In the genomic region with DNA sequence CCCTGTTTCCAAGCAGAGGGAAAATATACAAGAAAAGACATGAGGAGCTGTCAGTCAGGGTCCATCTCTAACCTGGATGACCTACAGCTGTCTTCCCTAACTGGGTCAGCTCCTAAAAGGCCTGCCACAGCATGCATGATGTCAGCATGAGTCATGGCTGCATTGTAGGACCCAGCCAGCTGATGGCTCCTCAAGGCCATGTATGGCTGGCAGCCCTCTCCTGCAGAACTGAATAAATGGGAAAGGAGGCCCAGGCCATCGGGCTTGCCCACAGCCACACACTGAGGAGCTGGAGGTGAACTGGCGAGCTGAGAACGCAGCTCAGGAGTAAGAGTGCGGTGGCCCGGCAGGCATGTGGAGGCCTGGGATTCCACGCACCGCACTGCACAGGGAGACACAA, we compare ENCODE assay signal across 10 mouse cellular contexts. TPM values are rescaled to one million over a fixed set of nuclear protein-coding genes. Genes with fewer than 3 reads are reported as not detected.
DNase-seq lines count a peak whose midpoint lies in the region; ATAC-seq and TF ChIP-seq lines count a peak whose summit lies in the region.
"Had no signal": no experiment of that assay in that cellular context is flagged by ENCODE, and none has a peak within 500 bp of the region (broad histone marks: within the 10 kb centered on the region; RNA-seq: fewer than 3 reads in every experiment).

No protein-coding gene starts in this region.

- no peak for ATAC-seq in heart, embryonic 11.5 days (replicated peaks; ENCODE audit: insufficient number of reproducible peaks, low FRiP score, low TSS enrichment)
- no peak for ATAC-seq in forebrain, embryonic 11.5 days (replicated peaks; ENCODE audit: low FRiP score)
- ATAC-seq: midbrain, embryonic 13.5 days had no signal

- WGBS in heart, embryonic 11.5 days (ENCODE audit: insufficient replicate concordance), result 92% methylated on average over 7 of the region's 7 CpGs
- 95% methylated on average over 7 of the region's 7 CpGs for WGBS in forebrain, embryonic 11.5 days

- no peak for TF ChIP-seq POLR2A in embryonic fibroblast, embryonic 13.5 days (IDR thresholded peaks at IDR 0.05; ENCODE audit: low read depth, low read length)

- H3K4me1 ChIP-seq in heart, embryonic 11.5 days (ENCODE audit: control insufficient read depth, insufficient read depth, low read length), result peaks cover 3% of the 10 kb centered on the region; the same call in 1 of the 2 replicates
- H3K4me1 ChIP-seq in embryonic fibroblast, embryonic 13.5 days (ENCODE audit: control insufficient read depth, insufficient read depth, low read length), result peaks cover 18% of the 10 kb centered on the region
- H3K4me1 ChIP-seq in forebrain, embryonic 11.5 days (replicated peaks; ENCODE audit: control insufficient read depth, insufficient read depth, low read length), result peaks cover 3% of the 10 kb centered on the region; the same call in 1 of the 2 replicates

- H3K4me3 ChIP-seq in heart, embryonic 11.5 days (ENCODE audit: low read depth, low read length), result no peak overlapping the region
- H3K4me3 ChIP-seq in embryonic fibroblast, embryonic 13.5 days (ENCODE audit: insufficient read depth, low read length), result no peak overlapping the region
- H3K4me3 ChIP-seq in forebrain, embryonic 11.5 days (ENCODE audit: low read depth, low read length), result no peak overlapping the region
- H3K4me3 ChIP-seq: midbrain, embryonic 13.5 days had no signal

- no peak overlapping the region for H3K9ac ChIP-seq in heart, embryonic 11.5 days (ENCODE audit: low read depth, low read length)
- no peak overlapping the region for H3K9ac ChIP-seq in forebrain, embryonic 11.5 days (ENCODE audit: low read length)

- H3K4me2 ChIP-seq in heart, embryonic 11.5 days, result no peak overlapping the region
- no peak overlapping the region for H3K4me2 ChIP-seq in forebrain, embryonic 11.5 days (ENCODE audit: low read depth, low read length, severe bottlenecking)
- H3K4me2 ChIP-seq: midbrain, embryonic 13.5 days had no signal

- H3K27me3 ChIP-seq in heart, embryonic 11.5 days (ENCODE audit: control insufficient read depth, insufficient read depth, low read length), result no peaks in the 10 kb centered on the region
- no peaks in the 10 kb centered on the region for H3K27me3 ChIP-seq in forebrain, embryonic 11.5 days (ENCODE audit: control insufficient read depth, insufficient read depth, low read length)
- H3K27me3 ChIP-seq: midbrain, embryonic 13.5 days had no signal

- peak; percentile 14; the same call in 1 of the 2 replicates for TF ChIP-seq CTCF in embryonic fibroblast, embryonic 13.5 days (IDR thresholded peaks at IDR 0.05; ENCODE audit: borderline replicate concordance, insufficient read depth, low read length)

- DNase-seq in heart, adult 11 months, result peak; percentile 93
- DNase-seq in retina, postnatal 1 day, result peak; percentile 4
- DNase-seq in retina, embryonic 14.5 days (ENCODE audit: low spot score), result no peak
- DNase-seq in urinary bladder, postnatal 14 days (ENCODE audit: low spot score), result peak; percentile 57
- DNase-seq in thymus, postnatal 10 days (ENCODE audit: low spot score in 2 of 2), result no peak
- no peak for DNase-seq in forebrain, embryonic 11.5 days (ENCODE audit: low spot score)
- DNase-seq: cerebellum, adult 9-11 months had no signal

- H3K27ac ChIP-seq in heart, embryonic 11.5 days (ENCODE audit: low read depth, low read length), result no peak overlapping the region
- peak overlapping the region; percentile 10; the same call in 1 of the 2 replicates for H3K27ac ChIP-seq in embryonic fibroblast, embryonic 13.5 days (ENCODE audit: insufficient read depth, low read length)
- H3K27ac ChIP-seq in forebrain, embryonic 11.5 days (ENCODE audit: low read depth, low read length), result no peak overlapping the region
- H3K27ac ChIP-seq: midbrain, embryonic 13.5 days had no signal

- H3K9me3 ChIP-seq in heart, embryonic 11.5 days (replicated peaks; ENCODE audit: control insufficient read depth, low read length), result no peaks in the 10 kb centered on the region
- no peaks in the 10 kb centered on the region for H3K9me3 ChIP-seq in forebrain, embryonic 11.5 days (ENCODE audit: control insufficient read depth, low read length)
- H3K9me3 ChIP-seq: midbrain, embryonic 13.5 days had no signal

- peaks cover 26% of the 10 kb centered on the region for H3K36me3 ChIP-seq in heart, embryonic 11.5 days (ENCODE audit: control insufficient read depth, insufficient read depth, low read length)
- peaks cover 13% of the 10 kb centered on the region for H3K36me3 ChIP-seq in forebrain, embryonic 11.5 days (ENCODE audit: control insufficient read depth, insufficient read depth, low read length)

RNA-seq across cellular contexts. Expression of a gene that starts 16.3 kb away (rescaled TPM):
- 50.5 and 59.3 TPM in 2 replicates for polyA plus RNA-seq in heart, embryonic 11.5 days (2014; fragmentation: Nextera tagmentation; extraction: Ambion mirVana)
- 47.2 and 59.0 TPM in 2 replicates for polyA plus RNA-seq in embryonic fibroblast, embryonic 13.5 days (2011; ENCODE audit: insufficient read length, low read depth, missing spikeins)
- 93.4 and 94.8 TPM in 2 replicates for polyA plus RNA-seq in forebrain, embryonic 11.5 days (2014; fragmentation: Nextera tagmentation; extraction: Ambion mirVana)

RNA-seq across cellular contexts. Expression of a gene that starts 33.2 kb away (rescaled TPM):
- polyA plus RNA-seq in heart, embryonic 11.5 days (2014; fragmentation: Nextera tagmentation; extraction: Ambion mirVana), result 24.6 and 26.5 TPM in 2 replicates
- 34.0 and 36.2 TPM in 2 replicates for polyA plus RNA-seq in embryonic fibroblast, embryonic 13.5 days (2011; ENCODE audit: insufficient read length, low read depth, missing spikeins)
- polyA plus RNA-seq in forebrain, embryonic 11.5 days (2014; fragmentation: Nextera tagmentation; extraction: Ambion mirVana), result 22.1 TPM in 2 replicates

RNA-seq across cellular contexts. Expression of a gene that starts 45.0 kb away (rescaled TPM):
- 276 and 286 TPM in 2 replicates for polyA plus RNA-seq in heart, embryonic 11.5 days (2014; fragmentation: Nextera tagmentation; extraction: Ambion mirVana)
- polyA plus RNA-seq in embryonic fibroblast, embryonic 13.5 days (2011; ENCODE audit: insufficient read length, low read depth, missing spikeins), result 106 and 107 TPM in 2 replicates
- polyA plus RNA-seq in forebrain, embryonic 11.5 days (2014; fragmentation: Nextera tagmentation; extraction: Ambion mirVana), result 334 and 367 TPM in 2 replicates

RNA-seq across cellular contexts. Expression of a gene that starts 55.4 kb away (rescaled TPM):
- polyA plus RNA-seq in heart, embryonic 11.5 days (2014; fragmentation: Nextera tagmentation; extraction: Ambion mirVana), result 43.6 and 46.2 TPM in 2 replicates
- 31.1 and 34.5 TPM in 2 replicates for polyA plus RNA-seq in embryonic fibroblast, embryonic 13.5 days (2011; ENCODE audit: insufficient read length, low read depth, missing spikeins)
- 71.2 and 75.1 TPM in 2 replicates for polyA plus RNA-seq in forebrain, embryonic 11.5 days (2014; fragmentation: Nextera tagmentation; extraction: Ambion mirVana)

RNA-seq across cellular contexts. Expression of a gene that starts 59.1 kb away (rescaled TPM):
- polyA plus RNA-seq in heart, embryonic 11.5 days (2014; fragmentation: Nextera tagmentation; extraction: Ambion mirVana), result 140 and 147 TPM in 2 replicates
- polyA plus RNA-seq in embryonic fibroblast, embryonic 13.5 days (2011; ENCODE audit: insufficient read length, low read depth, missing spikeins), result 43.7 and 43.9 TPM in 2 replicates
- polyA plus RNA-seq in forebrain, embryonic 11.5 days (2014; fragmentation: Nextera tagmentation; extraction: Ambion mirVana), result 119 and 130 TPM in 2 replicates

Comparison
In these comparisons a context has a peak if more than half of its experiments do, and no peak if none do; other contexts are left out.
1. DNase-seq: peak in heart, adult 11 months (single experiment), retina, postnatal 1 day (single experiment) and urinary bladder, postnatal 14 days (single experiment); none in retina, embryonic 14.5 days (single experiment), thymus, postnatal 10 days (0 of 2) and forebrain, embryonic 11.5 days (single experiment).